Mouse (Mus musculus) lung, adult 2 months (tissue): Measurements from ENCODE around the gene Aktip.

Experiments
- CTCF ChIP-seq: fragments of 200-500 bp; IDR thresholded peaks from 2 replicates; pipeline ENCODE4 v1.5.1; 2011; ENCODE audit warnings: mild to moderate bottlenecking, low read length, control low read depth; ENCODE audit not compliant: insufficient read depth
- POLR2A ChIP-seq: fragments of 200-500 bp; IDR thresholded peaks from 2 replicates; pipeline ENCODE4 v1.6.1; 2011; ENCODE audit warnings: low read depth, mild to moderate bottlenecking, control low read depth, low read length, borderline replicate concordance; ENCODE audit errors: extremely low read depth

- TF ChIP-seq CTCF (no peak), POLR2A (no peak)
Measured at GRCm38 (mm10) chr8:91158617-91159016, 41.2 kb downstream of the Aktip start.
